Mouse (Mus musculus) Patski (cell line): ENCODE results near the gene St3gal6. TPM values are rescaled to one million over a fixed set of nuclear protein-coding genes. Genes with fewer than 3 reads are reported as not detected.
"Not testable (repeated sequence)": the region's sequence is repeated elsewhere in the genome, so short reads cannot be mapped to it uniquely, and the experiment has no call there.

ENCODE experiments used
- ATAC-seq: fragments of 100-300 bp; one replicate; pipeline ENCODE4 v1.8.0; 2021
- CTCF ChIA-PET: fragments of 350-600 bp; sonication (Branson Sonifier 250); formaldehyde crosslinking; loops from one replicate; lab custom pipeline; 2022; ENCODE audit warnings: inconsistent platforms; lab: Charles Lee
- POLR2A ChIA-PET: fragments of 350-600 bp; sonication (Branson Sonifier 250); formaldehyde crosslinking; loops from one replicate; lab custom pipeline; 2022; ENCODE audit warnings: antibody characterized with exemption, inconsistent platforms; lab: Charles Lee
- DNase-seq: peaks from one replicate; pipeline ENCODE4 v3.0.0-alpha.2; 2011; ENCODE audit warnings: low read depth, low spot score
- H3K27me3 ChIP-seq: fragments of 371-371 bp; one replicate; pipeline ENCODE4 v1.5.1; 2021
- CTCF ChIP-seq: fragments of 100-300 bp; IDR thresholded peaks from one replicate; pipeline ENCODE4 v1.5.1; 2021
- in situ Hi-C: fragments of 300-500 bp; cut with MboI; formaldehyde crosslinking; loops from 3 replicates; pipeline ENCODE4 v1.11.1; 2018; ENCODE audit warnings: low pct_unique_long_range_greater_than_20kb, mixed read lengths
- polyA plus RNA-seq: library from polyadenylated mRNA; unstranded; gene quantifications from one replicate; pipeline ENCODE4 v1.2.3, GENCODE M21; 2021

St3gal6 gene
- polyA plus RNA-seq, 1 experiment from 2014 or later = 4.5 TPM

GRCm38 (mm10) chr16:58461856-58462518 is 62.1 kb downstream of the St3gal6 start:
- POLR2A ChIA-PET = no interaction called here
- no peaks in the 10 kb centered on the region for H3K27me3 ChIP-seq
- CTCF ChIA-PET = interaction anchor here (0.6 to 3.1 kb wide), 8 partner anchors 11 to 202 kb away, joined by 3 to 11 read pairs (median 4); no protein-coding TSS in a partner anchor
- DNase-seq (no peak), ATAC-seq (no peak)
- peak; percentile 73 for TF ChIP-seq CTCF
- in situ Hi-C loops = loop anchor here (5.0 kb wide), 2 partner anchors 50 to 160 kb away; no protein-coding TSS in a partner anchor

DNA sequence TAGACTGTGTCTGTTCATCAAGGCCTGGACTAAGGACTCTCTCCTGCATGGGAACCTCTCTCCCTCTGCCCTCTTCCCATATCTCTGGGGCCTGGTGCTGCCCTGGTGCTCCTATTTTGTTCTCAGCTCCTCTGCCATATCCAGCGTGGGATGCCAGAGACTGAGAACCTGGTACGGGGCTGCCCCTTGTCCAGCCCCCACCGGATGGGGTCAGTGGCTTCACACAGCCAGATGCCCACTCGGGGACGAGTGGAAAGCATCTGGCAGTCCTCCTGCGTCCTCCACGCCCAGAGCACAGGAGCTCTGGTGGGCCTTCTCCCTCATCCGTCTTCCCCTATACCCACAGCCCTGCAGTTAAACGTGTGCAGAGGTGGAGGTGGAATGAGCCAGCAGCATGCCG is 63.7 kb downstream of the St3gal6 start:
- in situ Hi-C loops = loop anchor here (5.0 kb wide), 2 partner anchors 52 to 162 kb away; no protein-coding TSS in a partner anchor
- ChIA-PET POLR2A (no interaction called here), CTCF (interaction anchor here (3.1 kb wide), 1 partner anchor 165 kb away, joined by 11 read pairs; no protein-coding TSS in a partner anchor)
- TF ChIP-seq CTCF = no peak
- H3K27me3 ChIP-seq = no peaks in the 10 kb centered on the region
- ATAC-seq = no peak
- no peak for DNase-seq

- CTCF ChIA-PET, POLR2A ChIA-PET, DNase-seq, ATAC-seq, H3K27me3 ChIP-seq: not testable (repeated sequence)
- in situ Hi-C loops = loop anchor here (5.0 to 10.0 kb wide), 3 partner anchors 52 to 165 kb away; no protein-coding TSS in a partner anchor
These were observed 64.1 kb downstream of the St3gal6 start for GRCm38 (mm10) chr16:58459966-58460365.

DNA sequence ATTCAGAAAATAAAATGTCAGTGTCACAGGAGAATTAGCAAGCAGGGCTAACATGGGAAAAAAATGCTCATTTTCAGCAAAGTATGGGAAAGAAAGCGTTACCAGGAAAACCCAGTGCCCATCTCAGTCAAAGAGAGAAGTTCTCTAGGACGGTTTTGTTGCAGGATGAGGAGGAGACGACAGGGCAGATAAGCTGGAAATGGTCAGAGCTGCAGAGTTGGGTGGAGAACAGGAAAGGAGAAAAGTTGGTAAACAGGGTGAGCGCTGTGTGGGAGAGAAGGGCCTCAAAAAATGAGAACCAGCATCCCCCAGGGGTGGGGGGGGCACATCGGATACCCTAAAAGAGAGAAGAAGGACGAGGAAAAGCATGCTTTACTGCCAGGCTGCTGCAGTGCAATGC is 67.1 kb downstream of the St3gal6 start:
- no peaks in the 10 kb centered on the region for H3K27me3 ChIP-seq
- TF ChIP-seq CTCF = no peak
- no peak for ATAC-seq
- ChIA-PET CTCF (interaction anchor here (0.8 to 1.8 kb wide), 6 partner anchors 13 to 280 kb away, joined by 3 to 10 read pairs (median 4); partner anchors contain the start of gene St3gal6), POLR2A (no interaction called here)
- in situ Hi-C loops = loop anchor here (10.0 kb wide), 1 partner anchor 162 kb away; no protein-coding TSS in a partner anchor
- no peak for DNase-seq

DNA sequence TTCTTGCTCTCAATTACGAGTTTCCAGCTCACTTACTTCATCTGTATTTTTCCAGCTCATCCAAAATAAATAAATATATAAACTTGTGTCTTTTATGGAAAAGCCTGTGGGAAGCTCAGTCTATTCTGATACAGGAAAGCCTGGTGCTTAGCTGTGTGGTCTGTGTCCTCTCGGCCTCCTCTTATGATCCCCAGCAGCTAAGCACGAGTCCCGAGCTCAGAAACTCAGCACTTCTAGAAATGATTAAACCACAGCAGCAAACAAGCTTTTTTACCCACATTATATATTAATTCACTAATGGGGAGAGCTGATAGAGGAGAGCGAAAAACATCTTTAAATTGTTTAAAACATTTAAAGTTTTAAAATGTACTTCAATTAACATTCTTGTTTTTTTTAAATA is 67.6 kb downstream of the St3gal6 start:
- ChIA-PET CTCF (interaction anchor here (0.8 to 3.0 kb wide), 4 partner anchors 25 to 281 kb away, joined by 3 to 22 read pairs (median 4); partner anchors contain the start of gene St3gal6), POLR2A (no interaction called here)
- DNase-seq = no peak
- TF ChIP-seq CTCF = no peak
- ATAC-seq = no peak
- H3K27me3 ChIP-seq = no peaks in the 10 kb centered on the region
- in situ Hi-C loops = loop anchor here (10.0 kb wide), 1 partner anchor 162 kb away; no protein-coding TSS in a partner anchor

DNA sequence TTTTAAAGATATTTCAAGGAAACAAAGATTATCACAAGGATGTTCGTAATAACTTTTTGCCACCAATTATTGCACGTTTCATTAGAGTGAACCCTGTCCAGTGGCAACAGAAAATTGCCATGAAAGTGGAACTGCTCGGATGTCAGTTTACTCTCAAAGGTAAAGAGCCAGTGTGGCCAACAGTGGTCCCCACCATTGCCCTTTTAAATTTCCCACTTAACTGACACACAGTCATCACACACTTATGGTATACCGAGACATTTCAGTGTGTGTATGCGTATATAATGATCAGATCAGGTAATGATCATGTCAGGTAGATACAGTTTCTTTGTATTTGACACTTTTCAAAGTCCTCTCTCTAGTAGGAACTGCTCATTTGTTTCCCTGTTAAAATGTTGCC is 68.9 kb downstream of the St3gal6 start:
- in situ Hi-C loops = loop anchor here (10.0 kb wide), 1 partner anchor 160 kb away; no protein-coding TSS in a partner anchor
- DNase-seq (no peak), ATAC-seq (no peak)
- TF ChIP-seq CTCF = no peak
- H3K27me3 ChIP-seq = no peaks in the 10 kb centered on the region
- ChIA-PET CTCF (interaction anchor here (0.8 to 3.0 kb wide), 17 partner anchors 9 to 816 kb away, joined by 3 to 22 read pairs (median 3); no protein-coding TSS in a partner anchor), POLR2A (no interaction called here)

GRCm38 (mm10) chr16:58454617-58455016 is 69.4 kb downstream of the St3gal6 start:
- peak; percentile 89 for TF ChIP-seq CTCF
- DNase-seq (no peak), ATAC-seq (no peak)
- CTCF ChIA-PET = interaction anchor here (0.8 to 3.0 kb wide), 18 partner anchors 9 to 816 kb away, joined by 3 to 22 read pairs (median 3); no protein-coding TSS in a partner anchor
- POLR2A ChIA-PET = no interaction called here
- in situ Hi-C loops = loop anchor here (10.0 kb wide), 1 partner anchor 160 kb away; no protein-coding TSS in a partner anchor
- H3K27me3 ChIP-seq = no peaks in the 10 kb centered on the region

DNA sequence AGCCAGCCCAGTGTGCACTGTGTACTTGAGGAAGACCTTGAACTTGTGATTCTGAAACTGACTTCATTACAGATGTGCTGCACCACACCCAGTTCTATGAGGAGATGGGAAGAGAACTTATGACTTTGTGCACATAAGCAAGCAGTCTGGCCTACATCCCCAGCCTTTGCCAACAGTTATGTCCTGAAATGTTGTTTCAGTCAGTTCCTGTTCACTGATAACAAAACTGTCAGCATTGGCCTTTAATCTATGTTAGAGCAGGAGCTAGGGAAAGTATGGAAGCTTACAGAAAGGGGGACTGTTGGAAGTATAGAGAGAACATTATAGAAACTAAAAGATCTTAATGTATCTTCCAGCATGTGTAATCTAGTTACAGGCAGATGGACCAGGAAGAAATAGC is 70.2 kb downstream of the St3gal6 start:
- ATAC-seq (no peak), DNase-seq (no peak)
- no peak for TF ChIP-seq CTCF
- no peaks in the 10 kb centered on the region for H3K27me3 ChIP-seq
- CTCF ChIA-PET = interaction anchor here (1.0 to 3.0 kb wide), 9 partner anchors 8 to 172 kb away, joined by 3 to 22 read pairs (median 5); no protein-coding TSS in a partner anchor
- in situ Hi-C loops = loop anchor here (10.0 kb wide), 1 partner anchor 159 kb away; no protein-coding TSS in a partner anchor
- POLR2A ChIA-PET = no interaction called here

- no peak for DNase-seq
- in situ Hi-C loops = loop anchor here (10.0 kb wide), 1 partner anchor 158 kb away; no protein-coding TSS in a partner anchor
- no peaks in the 10 kb centered on the region for H3K27me3 ChIP-seq
- CTCF ChIA-PET = interaction anchor here (1.0 kb wide), 1 partner anchor 172 kb away, joined by 3 read pairs; no protein-coding TSS in a partner anchor
- POLR2A ChIA-PET = no interaction called here
- no peak for TF ChIP-seq CTCF
- no peak for ATAC-seq
These were observed 70.9 kb downstream of the St3gal6 start for GRCm38 (mm10) chr16:58453138-58453537.

DNA sequence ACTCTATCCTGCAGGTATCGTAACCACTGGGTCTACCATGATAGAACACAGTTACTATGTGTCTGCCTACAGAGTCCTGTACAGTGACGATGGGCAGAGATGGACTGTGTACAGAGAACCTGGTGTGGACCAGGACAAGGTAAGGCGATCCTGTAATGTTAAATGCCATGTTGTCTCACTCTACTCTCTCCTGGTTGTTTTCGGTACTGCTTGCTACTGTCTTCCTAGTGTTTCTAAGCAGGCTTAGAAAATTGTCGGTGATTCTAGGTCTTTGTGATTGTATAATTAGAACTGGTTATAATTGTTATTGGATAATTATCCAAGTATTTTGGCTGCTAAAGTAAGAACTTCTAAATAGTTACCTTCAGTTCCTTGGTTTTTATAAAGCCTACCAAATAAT is 72.4 kb downstream of the St3gal6 start:
- in situ Hi-C loops = loop anchor here (10.0 kb wide), 1 partner anchor 157 kb away; no protein-coding TSS in a partner anchor
- ChIA-PET POLR2A (no interaction called here), CTCF (no interaction called here)
- ATAC-seq (no peak), DNase-seq (no peak)
- TF ChIP-seq CTCF = peak; percentile 55
- H3K27me3 ChIP-seq = no peaks in the 10 kb centered on the region
